Mouse (Mus musculus) telencephalon, adult 2 months (tissue): ENCODE data around the gene Tradd.
A peak's percentile ranks its signal among the peaks of the same experiment; 100 is the strongest.

Source experiments
- DNase-seq: peaks from one replicate; pipeline ENCODE4 v3.0.0-alpha.2; 2011; ENCODE audit warnings: low read depth, low spot score

The Tradd gene

GRCm38 (mm10) chr8:105264024-105264982, at the start of gene Tradd, which contains the start of gene Fbxl8:
Gene Tradd, minus strand, starts transcription at chr8:105264609.
Gene Fbxl8, plus strand, starts transcription at chr8:105264648.
- DNase-seq, result no peak

DNA sequence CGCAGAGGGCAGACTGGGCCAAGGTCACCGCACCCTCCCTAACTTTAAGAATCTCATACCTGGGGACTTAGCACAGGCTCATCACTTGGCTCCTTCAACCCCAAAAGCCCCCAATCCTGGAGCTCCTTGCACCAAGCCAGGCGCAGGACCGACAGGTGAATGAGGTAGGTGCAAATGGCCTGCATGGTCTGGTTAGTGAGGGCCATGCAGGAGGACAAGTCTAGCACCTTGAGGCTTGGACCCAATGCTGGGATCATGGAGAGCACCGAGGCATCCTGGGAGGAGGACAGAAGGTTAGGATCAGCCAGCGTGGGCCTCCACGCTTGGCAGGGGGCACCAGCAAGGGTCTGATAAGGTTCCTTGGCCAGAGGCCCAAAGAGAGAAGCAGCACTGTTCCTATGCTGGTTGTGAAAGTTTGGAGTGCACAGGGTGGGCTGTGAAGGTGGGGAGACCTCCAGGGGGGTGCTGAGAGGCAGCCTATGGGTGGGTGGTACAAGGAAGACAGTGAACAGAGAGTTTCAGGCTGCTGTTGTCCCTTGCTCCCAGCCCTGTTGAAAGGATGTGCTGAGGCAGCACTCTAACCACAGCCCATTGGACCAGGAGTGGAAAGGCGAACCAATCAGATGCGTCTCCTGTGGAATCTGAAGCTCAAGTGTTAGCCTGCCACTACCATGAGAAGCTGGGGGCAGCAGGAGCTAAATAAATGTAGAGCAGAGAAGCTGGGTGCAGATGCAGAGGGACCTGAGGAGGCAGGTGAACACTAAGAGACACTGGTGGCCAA, 49.4 kb upstream of the Tradd start:
- no peak for DNase-seq

DNA sequence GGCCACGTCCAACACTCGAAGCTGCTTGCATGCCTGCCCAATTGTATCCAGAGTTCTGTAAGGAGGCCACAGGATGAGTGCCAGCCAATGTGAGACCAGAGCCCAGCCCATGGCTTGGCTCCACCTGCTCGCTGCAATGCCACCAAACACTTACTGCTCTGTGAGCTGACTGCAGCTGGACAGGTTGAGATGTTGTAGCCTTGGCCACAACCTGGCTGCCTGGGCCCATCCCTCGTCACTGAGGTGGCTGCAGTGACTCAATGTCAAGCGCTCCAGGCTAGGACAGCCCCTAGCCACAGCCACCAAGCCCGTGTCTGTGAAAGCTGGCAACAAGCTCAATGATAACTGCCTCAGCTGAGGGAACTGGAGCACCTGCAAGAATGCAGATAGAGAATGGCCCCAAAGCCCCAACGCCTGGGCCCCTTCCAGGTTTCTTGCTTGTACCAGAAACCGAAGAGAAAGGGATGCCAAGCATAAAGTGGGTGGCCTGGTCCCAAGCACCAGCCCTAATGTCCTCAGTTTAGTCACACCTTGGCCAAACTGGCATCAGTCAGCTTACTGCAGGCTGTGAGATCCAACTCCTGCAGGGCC, 48.6 kb upstream of the Tradd start:
- DNase-seq, result no peak

DNA sequence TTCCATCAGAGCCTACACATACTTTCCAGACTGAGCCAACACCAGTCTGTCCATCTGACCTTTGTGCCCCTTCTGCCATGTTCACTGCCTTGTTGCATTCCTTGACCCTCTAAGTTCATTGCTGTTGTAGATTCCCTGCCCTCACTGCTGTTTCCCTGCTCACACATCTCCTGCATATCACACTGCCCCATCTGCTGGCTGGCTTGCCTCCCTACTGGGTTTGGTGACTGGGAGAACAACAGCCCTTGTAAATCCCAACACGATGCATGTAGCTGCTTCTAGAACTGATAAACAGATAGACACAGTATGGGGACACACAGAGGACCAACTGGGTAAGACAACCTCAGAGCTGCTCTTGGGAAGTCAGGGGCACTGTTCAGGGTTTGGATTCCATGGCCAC, 47.3 kb upstream of the Tradd start:
- DNase-seq, result no peak

DNA sequence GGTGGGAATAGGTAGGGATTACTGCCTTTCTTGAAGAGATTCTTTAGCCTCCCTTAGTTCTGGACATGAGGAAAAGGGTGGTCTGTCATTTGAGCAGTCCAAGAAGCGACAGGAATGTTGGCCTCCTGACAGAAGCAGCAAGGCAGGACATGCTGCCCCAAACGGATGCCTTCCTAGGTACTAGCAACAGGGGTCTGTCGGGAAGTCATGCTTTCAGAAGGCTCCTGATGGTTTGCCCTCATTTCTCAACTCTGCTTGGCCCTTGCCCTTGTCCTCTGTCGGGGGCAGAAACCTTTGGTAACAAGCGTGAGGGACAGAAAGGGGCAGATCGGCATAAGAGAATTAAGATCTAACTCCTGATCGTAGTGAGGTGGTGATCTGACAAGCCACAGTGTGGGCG, 45.7 kb upstream of the Tradd start:
- DNase-seq, result no peak

DNA sequence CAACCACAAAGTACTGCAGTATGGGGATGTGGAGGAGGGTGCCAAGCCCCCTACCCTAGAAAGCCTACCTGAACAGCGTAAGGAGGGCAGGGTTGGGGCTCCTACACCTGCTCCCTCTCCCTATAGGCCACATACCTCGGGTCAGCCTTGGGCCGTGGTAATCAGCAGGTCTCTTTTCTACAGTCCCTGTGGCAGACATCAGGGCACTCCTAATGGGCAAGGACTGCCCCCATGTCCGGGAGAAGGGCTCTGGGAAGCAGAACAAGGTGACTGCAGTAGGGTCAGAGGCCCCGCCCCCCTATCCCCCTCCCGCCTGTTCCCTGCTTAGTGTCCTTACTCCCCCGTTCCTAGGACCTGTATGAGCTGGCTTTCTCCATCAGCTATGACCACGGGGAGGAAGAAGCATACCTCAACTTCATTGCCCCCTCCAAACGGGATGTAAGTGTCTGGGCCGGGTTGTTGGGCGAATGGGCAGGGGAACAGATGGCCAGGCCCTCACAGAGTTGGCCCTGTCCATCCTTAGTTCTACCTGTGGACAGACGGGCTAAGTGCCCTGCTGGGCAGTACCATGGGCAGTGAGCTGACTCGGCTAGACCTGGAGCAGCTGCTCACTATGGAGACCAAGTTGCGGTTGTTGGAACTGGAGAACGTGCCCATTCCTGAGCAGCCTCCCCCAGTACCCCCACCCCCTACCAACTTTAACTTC, 44.9 kb upstream of the Tradd start:
- no peak for DNase-seq

GRCm38 (mm10) chr8:105308428-105308827, 44.0 kb upstream of the Tradd start:
- no peak for DNase-seq

- no peak for DNase-seq
These were observed 43.3 kb upstream of the Tradd start for GRCm38 (mm10) chr8:105307670-105308069.

DNA sequence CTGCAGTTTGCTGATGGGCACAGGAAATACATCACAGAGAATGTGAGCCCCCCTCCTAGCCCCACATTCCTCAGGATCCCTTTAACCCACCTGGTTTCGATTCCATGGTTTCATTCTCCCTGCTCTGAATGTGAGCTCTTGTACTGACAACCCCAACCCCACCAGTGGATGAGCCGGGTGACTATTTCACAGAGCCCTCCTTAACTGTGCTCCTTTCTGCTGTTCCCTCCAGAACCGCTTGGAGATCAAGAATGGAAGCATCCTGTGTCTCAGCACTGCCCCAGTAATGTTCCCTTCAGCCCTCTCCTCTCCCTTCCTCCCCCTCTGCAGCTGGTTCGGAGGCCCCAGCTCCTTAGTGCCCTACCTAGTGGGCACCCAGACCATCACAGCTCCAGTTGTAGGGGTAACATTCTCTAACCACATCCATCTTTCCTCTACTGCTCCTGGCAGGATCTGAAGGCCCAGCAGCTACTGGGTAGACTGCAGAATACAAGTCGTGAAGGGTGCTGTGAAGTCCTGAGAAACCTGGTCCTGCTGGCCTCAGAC, 41.8 kb upstream of the Tradd start:
- DNase-seq, result no peak

GRCm38 (mm10) chr8:105305211-105306145, 41.1 kb upstream of the Tradd start, which contains the start of gene Elmo3:
Gene Elmo3, plus strand, starts transcription at chr8:105305601.
- DNase-seq, result no peak

DNA sequence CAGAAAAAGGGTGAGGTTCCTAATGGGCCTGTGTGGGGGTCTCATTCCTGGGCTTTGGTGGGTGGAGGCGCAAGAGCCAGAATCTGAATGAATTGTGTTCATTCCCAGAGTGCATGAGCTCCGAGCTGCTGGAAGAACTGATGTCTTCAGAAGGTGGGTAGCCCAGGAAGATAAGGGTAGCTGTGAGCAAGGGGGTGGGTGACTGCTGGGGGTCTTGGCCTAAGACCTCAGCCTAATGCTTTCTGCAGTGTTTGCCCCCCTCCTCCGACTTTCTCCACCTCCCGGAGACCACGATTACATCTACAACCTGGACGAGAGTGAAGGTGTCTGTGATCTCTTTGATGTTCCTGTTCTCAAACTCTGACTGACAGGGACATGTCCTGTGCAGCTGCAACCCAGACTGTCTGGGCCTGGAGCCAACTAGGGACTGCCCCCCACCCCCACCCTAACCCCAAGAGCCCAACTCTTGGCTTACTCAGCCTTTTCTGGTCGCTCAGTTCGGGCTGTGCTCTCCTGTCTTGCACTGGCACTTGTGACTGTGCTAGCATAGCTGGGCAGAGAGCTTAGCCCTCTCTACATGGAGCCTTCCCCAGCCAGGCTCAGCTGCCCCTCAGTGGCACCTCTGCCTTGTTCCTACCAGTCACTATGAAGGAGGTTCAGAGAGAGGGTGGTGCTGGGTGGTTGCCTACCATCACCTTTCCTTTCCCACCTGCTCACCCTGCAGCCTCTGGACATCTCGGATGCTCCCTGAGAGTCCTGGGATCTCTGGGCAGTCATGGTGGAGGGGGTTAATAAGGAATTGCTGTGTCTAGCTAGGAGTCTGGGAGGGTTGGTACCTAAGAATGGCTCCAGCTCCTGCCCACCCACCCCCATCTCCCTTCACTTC, 40.2 kb upstream of the Tradd start:
- no peak for DNase-seq

GRCm38 (mm10) chr8:105303874-105304273, 39.5 kb upstream of the Tradd start:
- no peak for DNase-seq

DNA sequence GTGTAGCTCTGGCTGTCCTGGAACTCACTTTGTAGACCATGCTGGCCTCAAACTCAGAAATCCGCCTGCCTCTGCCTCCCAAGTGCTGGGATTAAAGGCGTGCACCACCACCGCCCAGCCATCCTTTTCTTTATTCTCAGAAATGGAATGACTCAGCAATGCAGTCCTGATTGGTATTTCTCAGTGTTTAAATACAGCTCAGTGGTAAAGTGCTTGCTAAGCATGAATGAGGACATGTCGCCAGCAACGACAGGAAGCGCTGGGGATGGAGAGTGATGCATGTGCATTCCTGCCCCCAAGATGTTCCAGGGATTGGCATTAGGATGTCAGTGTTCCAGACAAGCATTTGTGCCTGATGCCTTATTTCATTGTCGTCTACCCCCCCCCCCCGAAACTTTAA, 39.0 kb upstream of the Tradd start:
- DNase-seq, result no peak

- DNase-seq, result no peak
These were observed 35.6 kb upstream of the Tradd start for GRCm38 (mm10) chr8:105299962-105300361.

GRCm38 (mm10) chr8:105298351-105299252, 34.2 kb upstream of the Tradd start:
- DNase-seq, result no peak

DNA sequence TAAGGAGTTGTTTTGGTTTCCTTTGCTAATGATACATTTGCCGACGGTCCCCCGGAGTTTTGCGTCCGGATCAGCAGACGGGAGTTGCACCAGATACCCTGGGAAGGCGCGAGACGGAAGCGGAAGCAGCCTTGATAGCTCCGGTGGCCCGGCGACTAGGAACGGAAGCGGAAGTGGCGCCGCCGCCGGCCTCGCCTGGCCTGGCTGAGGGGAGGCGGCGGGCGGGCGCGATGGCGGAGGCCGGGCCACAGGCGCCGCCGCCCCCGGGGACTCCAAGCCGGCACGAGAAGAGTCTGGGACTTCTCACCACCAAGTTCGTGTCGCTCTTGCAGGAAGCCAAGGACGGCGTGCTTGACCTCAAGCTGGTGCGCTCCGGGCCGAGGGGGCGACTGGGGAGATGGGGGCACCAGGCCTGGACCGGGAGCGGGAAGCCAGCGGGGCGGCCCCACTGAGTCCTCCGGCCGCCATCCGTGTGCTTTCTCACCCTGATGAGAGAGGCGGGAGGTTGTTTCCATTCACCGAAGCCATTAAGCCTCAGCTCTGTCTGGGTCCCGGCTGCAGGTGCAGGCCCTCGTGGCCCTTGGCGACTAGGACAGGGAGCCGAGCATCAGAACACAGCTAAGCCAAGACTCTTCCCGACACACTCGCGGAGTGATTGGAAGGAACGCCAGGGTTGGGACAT, 33.2 kb upstream of the Tradd start, which contains the start of gene E2f4:
Gene E2f4 (plus strand): TSS at position 153 of the 682 bp plus-strand sequence.
- peak; percentile 91 for DNase-seq

GRCm38 (mm10) chr8:105295895-105296573, 31.6 kb upstream of the Tradd start, which contains the start of gene Exoc3l:
Gene Exoc3l, minus strand, starts transcription at chr8:105296101.
- no peak for DNase-seq
